Mouse (Mus musculus) thymus, adult 2 months (tissue): ENCODE measurements around the gene Rhebl1. TPM values are rescaled to one million over a fixed set of nuclear protein-coding genes. Genes with fewer than 3 reads are reported as not detected.

Source experiments
- DNase-seq: peaks from one replicate; pipeline ENCODE4 v3.0.0; 2021
- H3K27ac ChIP-seq: fragments of 200-500 bp; 2 replicates; pipeline ENCODE4 v1.5.1; 2012; ENCODE audit warnings: low read length, control low read depth; ENCODE audit not compliant: control insufficient read depth, insufficient read depth
- H3K27me3 ChIP-seq: fragments of 200-500 bp; 2 replicates; pipeline ENCODE4 v1.6.1; 2012; ENCODE audit warnings: mild to moderate bottlenecking, low read length, moderate library complexity, mixed read lengths; ENCODE audit not compliant: control insufficient read depth, insufficient read depth
- H3K36me3 ChIP-seq: fragments of 200-500 bp; 2 replicates; pipeline ENCODE4 v1.6.1; 2012; ENCODE audit warnings: mild to moderate bottlenecking, low read length, moderate library complexity; ENCODE audit not compliant: control insufficient read depth, insufficient read depth
- H3K4me1 ChIP-seq: fragments of 200-500 bp; replicated peaks from 2 replicates; pipeline ENCODE4 v1.6.1; 2012; ENCODE audit warnings: low read length; ENCODE audit not compliant: control insufficient read depth, insufficient read depth
- H3K4me3 ChIP-seq: fragments of 200-500 bp; 2 replicates; pipeline ENCODE4 v1.5.1; 2012; ENCODE audit warnings: mild to moderate bottlenecking, low read length, control low read depth, moderate library complexity; ENCODE audit not compliant: control insufficient read depth, insufficient read depth
- CTCF ChIP-seq: fragments of 200-500 bp; IDR thresholded peaks from 2 replicates; pipeline ENCODE4 v1.5.1; 2012; ENCODE audit warnings: mild to moderate bottlenecking, control low read depth, low read length, moderate library complexity, borderline replicate concordance; ENCODE audit not compliant: control insufficient read depth, poor library complexity, insufficient read depth; ENCODE audit errors: extremely low read depth
- POLR2A ChIP-seq: fragments of 200-500 bp; IDR thresholded peaks from 2 replicates; pipeline ENCODE4 v1.6.1; 2012; ENCODE audit warnings: mild to moderate bottlenecking, low read length, control low read depth, moderate library complexity; ENCODE audit not compliant: control insufficient read depth, poor library complexity, insufficient read depth; ENCODE audit errors: extremely low read depth
- WGBS: fragments of 180-500 bp; shearing (Covaris S2); methylation state at CpG from one replicate; pipeline ENCODE4 v1.1.7; 2018; 5-methylcytosine and 5-hydroxymethylcytosine counted together
- polyA plus RNA-seq: library from polyadenylated mRNA; depleted of rRNA; stranded (reverse); fragments of >200 nt; gene quantifications from 2 replicates; pipeline ENCODE4 v1.2.3, GENCODE M21; 2012; rRNA removed

Rhebl1 gene
- polyA plus RNA-seq, 1 experiment = 9.8 TPM

DNA sequence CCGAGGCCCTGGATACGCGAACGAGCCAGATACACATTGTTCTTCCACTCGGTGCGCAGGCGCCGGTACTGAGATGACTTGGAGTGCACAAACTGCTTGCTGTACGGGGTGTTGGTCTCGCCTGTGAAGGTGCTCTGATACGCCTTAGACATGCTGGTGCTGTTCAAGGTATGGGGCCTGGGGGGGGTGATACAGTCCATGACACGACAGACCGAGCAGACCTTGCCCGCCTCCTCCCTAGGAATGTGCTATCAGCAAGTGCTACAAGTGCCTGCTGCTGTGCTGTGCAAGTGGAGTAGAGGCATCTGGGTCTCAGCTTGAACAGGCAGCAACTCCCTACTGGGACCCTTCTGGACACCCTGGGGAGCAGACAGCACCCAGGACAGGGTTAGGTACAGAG, 59.0 kb downstream of the Rhebl1 start:
- 98% methylated on average over 14 of the region's 14 CpGs for WGBS
- no peaks in the 10 kb centered on the region for H3K27me3 ChIP-seq
- peaks cover 66% of the 10 kb centered on the region for H3K36me3 ChIP-seq
- TF ChIP-seq POLR2A = no peak
- no peak for DNase-seq
- no peak overlapping the region for H3K27ac ChIP-seq
- H3K4me3 ChIP-seq = no peak overlapping the region
- peaks cover 6% of the 10 kb centered on the region for H3K4me1 ChIP-seq

GRCm38 (mm10) chr15:98834059-98834458, 60.3 kb downstream of the Rhebl1 start:
- no peak for DNase-seq
- WGBS = 96% methylated on average over 13 of the region's 13 CpGs
- Histone ChIP-seq H3K4me1 (peaks cover 15% of the 10 kb centered on the region), H3K27ac (no peak overlapping the region), H3K27me3 (no peaks in the 10 kb centered on the region), H3K4me3 (no peak overlapping the region), H3K36me3 (peaks cover 54% of the 10 kb centered on the region)
- TF ChIP-seq CTCF (no peak), POLR2A (no peak)

DNA sequence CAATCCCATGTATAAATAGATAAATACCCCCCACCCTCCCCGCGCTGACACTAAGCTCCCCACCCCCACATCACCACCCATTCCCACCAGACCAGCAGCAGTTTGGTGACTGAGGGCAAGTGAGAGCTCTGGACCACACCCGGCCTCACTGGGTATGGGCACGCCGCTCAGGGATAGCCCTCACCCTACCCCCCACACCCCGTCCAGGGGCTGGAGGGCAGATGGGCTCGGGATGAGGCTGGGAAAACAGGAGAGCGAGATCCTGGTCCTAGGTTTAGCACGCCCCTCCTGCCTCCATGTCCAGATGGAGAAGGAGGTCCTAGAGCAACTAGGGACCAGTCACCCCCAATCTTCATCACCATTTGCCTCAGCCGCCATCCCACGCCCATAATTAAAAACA, 61.1 kb downstream of the Rhebl1 start:
- TF ChIP-seq POLR2A (no peak), CTCF (no peak)
- Histone ChIP-seq H3K4me3 (no peak overlapping the region), H3K36me3 (peaks cover 46% of the 10 kb centered on the region), H3K27me3 (no peaks in the 10 kb centered on the region), H3K27ac (no peak overlapping the region), H3K4me1 (peaks cover 17% of the 10 kb centered on the region)
- no peak for DNase-seq
- WGBS = 94% methylated on average over 11 of the region's 11 CpGs

GRCm38 (mm10) chr15:98832161-98833058, 61.9 kb downstream of the Rhebl1 start:
- H3K4me1 ChIP-seq = peaks cover 17% of the 10 kb centered on the region
- DNase-seq = peak; percentile 70
- H3K27ac ChIP-seq = peak overlapping the region; percentile 83

GRCm38 (mm10) chr15:98831684-98832035, 62.7 kb downstream of the Rhebl1 start:
- 2% methylated on average over 9 of the region's 9 CpGs for WGBS
- H3K27me3 ChIP-seq = no peaks in the 10 kb centered on the region
- TF ChIP-seq CTCF = no peak
- TF ChIP-seq POLR2A = no peak
- H3K4me3 ChIP-seq = peak overlapping the region; percentile 23
- peaks cover 30% of the 10 kb centered on the region for H3K36me3 ChIP-seq
- H3K4me1 ChIP-seq = peaks cover 17% of the 10 kb centered on the region
- H3K27ac ChIP-seq = peak overlapping the region; percentile 76
- DNase-seq = no peak

More at GRCm38 (mm10) chr15:98832161-98833058, 61.9 kb downstream of the Rhebl1 start:
- peaks cover 37% of the 10 kb centered on the region for H3K36me3 ChIP-seq
- H3K27me3 ChIP-seq = no peaks in the 10 kb centered on the region
- TF ChIP-seq CTCF = 0 out of 2 replicates have a peak, but pooled peaks have one; percentile 14
- no peak for TF ChIP-seq POLR2A
- WGBS = 15% methylated on average over 12 of the region's 12 CpGs
- no peak overlapping the region for H3K4me3 ChIP-seq

- peak within 1 kb of the TSS; percentile 80 for H3K4me3 ChIP-seq
- TF ChIP-seq CTCF (peak; percentile 76; the same call in 1 of the 2 replicates), POLR2A (peak; percentile 74)
- H3K36me3 ChIP-seq = peaks cover 23% of the 10 kb centered on the region
- DNase-seq = peak; percentile 98
- peak within 1 kb of the TSS; percentile 90 for H3K27ac ChIP-seq
- no peaks in the 10 kb centered on the region for H3K27me3 ChIP-seq
- WGBS = under 1% methylated on average over 65 of the region's 66 CpGs
- peaks cover 17% of the 10 kb centered on the region for H3K4me1 ChIP-seq
These were observed 63.3 kb downstream of the Rhebl1 start, which contains the start of gene Prkag1 for GRCm38 (mm10) chr15:98830736-98831683. Gene Prkag1, minus strand, starts transcription at chr15:98831521.

Other genes starting within 250 kb of the Rhebl1 start
- 59.7 and 65.5 TPM in 2 replicates for gene Ddx23, start 231.6 kb downstream of the Rhebl1 start, polyA plus RNA-seq
- gene Rnd1, start 217.1 kb downstream of the Rhebl1 start, polyA plus RNA-seq = 2.6 and 2.8 TPM in 2 replicates
- gene Ccdc65, start 186.3 kb downstream of the Rhebl1 start, polyA plus RNA-seq = 0.04 and 0.09 TPM in 2 replicates
- 2.1 and 3.1 TPM in 2 replicates for gene Fkbp11, start 166.3 kb downstream of the Rhebl1 start, polyA plus RNA-seq
- 165 and 182 TPM in 2 replicates for gene Arf3, start 131.3 kb downstream of the Rhebl1 start, polyA plus RNA-seq
- 3.4 and 3.9 TPM in 2 replicates for gene Wnt10b, start 116.4 kb downstream of the Rhebl1 start, polyA plus RNA-seq
- 0.07 and 0.22 TPM in 2 replicates for gene Wnt1, start 104.7 kb downstream of the Rhebl1 start, polyA plus RNA-seq
- gene Ddn, start 85.0 kb downstream of the Rhebl1 start, polyA plus RNA-seq = 0.26 and 0.65 TPM in 2 replicates
- gene Prkag1, start 63.0 kb downstream of the Rhebl1 start, polyA plus RNA-seq = 90.7 and 105 TPM in 2 replicates
- 69.1 and 93.4 TPM in 2 replicates for gene Kmt2d, start 23.3 kb downstream of the Rhebl1 start, polyA plus RNA-seq
- 1.1 and 2.6 TPM in 2 replicates for gene Dhh, start 4.0 kb upstream of the Rhebl1 start, polyA plus RNA-seq
- gene Lmbr1l, start 23.7 kb upstream of the Rhebl1 start, polyA plus RNA-seq = 390 and 404 TPM in 2 replicates
- 3,866 and 5,106 TPM in 2 replicates for gene Tuba1b, start 40.0 kb upstream of the Rhebl1 start, polyA plus RNA-seq
- 82.1 and 153 TPM in 2 replicates for gene Gm49450, start 59.0 kb upstream of the Rhebl1 start, polyA plus RNA-seq
- gene Tuba1a, start 59.2 kb upstream of the Rhebl1 start, polyA plus RNA-seq = 373 and 432 TPM in 2 replicates
- 294 and 330 TPM in 2 replicates for gene Tuba1c, start 135.4 kb upstream of the Rhebl1 start, polyA plus RNA-seq
- gene Prph, start 160.6 kb upstream of the Rhebl1 start, polyA plus RNA-seq = 1.9 and 2.3 TPM in 2 replicates
- gene Troap, start 180.0 kb upstream of the Rhebl1 start, polyA plus RNA-seq = 40.8 and 57.0 TPM in 2 replicates
- gene C1ql4, start 193.3 kb upstream of the Rhebl1 start, polyA plus RNA-seq = 0.08 and 0.27 TPM in 2 replicates
- gene Dnajc22, start 198.6 kb upstream of the Rhebl1 start, polyA plus RNA-seq = 0.39 and 0.46 TPM in 2 replicates
- gene Spats2, start 231.4 kb upstream of the Rhebl1 start, polyA plus RNA-seq = 11.8 and 12.2 TPM in 2 replicates